Mouse (Mus musculus) heart, postnatal 10 days (tissue): Measurements from ENCODE around the gene Gpr179. TPM values are rescaled to one million over a fixed set of nuclear protein-coding genes. Genes with fewer than 3 reads are reported as not detected.
"Not testable (repeated sequence)": the region's sequence is repeated elsewhere in the genome, so short reads cannot be mapped to it uniquely, and the experiment has no call there.

ENCODE experiments used
- DNase-seq, 2 experiments: peaks; one replicate each; pipeline ENCODE4 v3.0.0; 2021
- intact Hi-C: fragments of 180-260 bp; cut with DNase I; formaldehyde crosslinking; loops from one replicate; pipeline ENCODE4 v1.15.1; 2025
- total RNA-seq, 2 experiments: library from RNA; stranded (reverse); gene quantifications; 2 replicates each; pipeline ENCODE4 v1.2.3; 2021

Gene Gpr179
- total RNA-seq, 2 experiments from 2014 or later = 0.02 to 0.05 TPM

- DNase-seq = peak; percentile 66 to 74
- intact Hi-C loops = loop anchor here (10.0 kb wide), 1 partner anchor 253 kb away; no protein-coding TSS in a partner anchor
These were observed 23.7 kb downstream of the Gpr179 start for GRCm38 (mm10) chr11:97328148-97328547.

GRCm38 (mm10) chr11:97325224-97325623, 26.7 kb downstream of the Gpr179 start:
- no peak for DNase-seq
- intact Hi-C loops = loop anchor here (10.0 kb wide), 1 partner anchor 250 kb away; no protein-coding TSS in a partner anchor

- DNase-seq = not testable (repeated sequence)
- intact Hi-C loops = loop anchor here (10.0 kb wide), 1 partner anchor 247 kb away; no protein-coding TSS in a partner anchor
These were observed 29.8 kb downstream of the Gpr179 start for GRCm38 (mm10) chr11:97321894-97322600.

GRCm38 (mm10) chr11:97321197-97321596, 30.7 kb downstream of the Gpr179 start:
- intact Hi-C loops = loop anchor here (10.0 kb wide), 1 partner anchor 246 kb away; no protein-coding TSS in a partner anchor
- DNase-seq = no peak

GRCm38 (mm10) chr11:97315504-97316503, 36.1 kb downstream of the Gpr179 start, which contains the start of gene Mrpl45:
Gene Mrpl45 (plus strand): TSS chr11:97315716.
- peak; percentile 99 for DNase-seq
- intact Hi-C loops = loop anchor here (1.0 kb wide), 1 partner anchor 36 kb away; the partner anchor contains the start of gene Npepps

GRCm38 (mm10) chr11:97314751-97315503, 37.0 kb downstream of the Gpr179 start:
- intact Hi-C loops = loop anchor here (1.0 to 5.0 kb wide), 2 partner anchors 35 to 103 kb away; partner anchors contain the start of gene Npepps
- no peak for DNase-seq

- intact Hi-C loops = loop anchor here (5.0 kb wide), 1 partner anchor 102 kb away; no protein-coding TSS in a partner anchor
- no peak for DNase-seq
These were observed 37.8 kb downstream of the Gpr179 start for GRCm38 (mm10) chr11:97314110-97314509.

- not testable (repeated sequence) for DNase-seq
- intact Hi-C loops = loop anchor here (5.0 kb wide), 1 partner anchor 101 kb away; no protein-coding TSS in a partner anchor
These were observed 39.0 kb downstream of the Gpr179 start for GRCm38 (mm10) chr11:97312871-97313270.

- peak; percentile 44 to 58 for DNase-seq
- intact Hi-C loops = loop anchor here (2.0 to 5.0 kb wide), 2 partner anchors 32 to 99 kb away; no protein-coding TSS in a partner anchor
These were observed 40.8 kb downstream of the Gpr179 start for GRCm38 (mm10) chr11:97310895-97311631.

GRCm38 (mm10) chr11:97309911-97310571, 41.8 kb downstream of the Gpr179 start:
- DNase-seq = peak; percentile 83 to 86
- intact Hi-C loops = loop anchor here (2.0 to 5.0 kb wide), 2 partner anchors 31 to 98 kb away; no protein-coding TSS in a partner anchor

- peak; percentile 84 to 88 for DNase-seq
These were observed 42.4 kb downstream of the Gpr179 start for GRCm38 (mm10) chr11:97309451-97309836.

GRCm38 (mm10) chr11:97308806-97309450, 42.9 kb downstream of the Gpr179 start:
- peak in 1 of 2 experiments; percentile 20 for DNase-seq
- intact Hi-C loops = no loop called here

More at GRCm38 (mm10) chr11:97309451-97309836, 42.4 kb downstream of the Gpr179 start:
- intact Hi-C loops = no loop called here

GRCm38 (mm10) chr11:97307294-97308069, 44.4 kb downstream of the Gpr179 start:
- peak in 1 of 2 experiments; percentile 9 for DNase-seq
- intact Hi-C loops = no loop called here

- intact Hi-C loops = no loop called here
These were observed 47.2 kb downstream of the Gpr179 start for GRCm38 (mm10) chr11:97304631-97305030.

GRCm38 (mm10) chr11:97302231-97302781, 49.6 kb downstream of the Gpr179 start:
- peak; percentile 85 to 89 for DNase-seq
- intact Hi-C loops = no loop called here

More at GRCm38 (mm10) chr11:97304631-97305030, 47.2 kb downstream of the Gpr179 start:
- DNase-seq = no peak

- intact Hi-C loops = no loop called here
- no peak for DNase-seq
These were observed 50.5 kb downstream of the Gpr179 start for GRCm38 (mm10) chr11:97301406-97301805.

- DNase-seq = no peak
- intact Hi-C loops = no loop called here
These were observed 51.9 kb downstream of the Gpr179 start for GRCm38 (mm10) chr11:97299939-97300338.
